Mouse (Mus musculus) heart, embryonic 13.5 days (tissue): ENCODE data around the gene Gpr27. TPM values are rescaled to one million over a fixed set of nuclear protein-coding genes. Genes with fewer than 3 reads are reported as not detected.

ENCODE experiments used
- ATAC-seq: fragments of 200-750 bp; cut with Nextera tagmentation; 2 replicates; pipeline ENCODE4 v1.8.0; 2017; ENCODE audit warnings: moderate TSS enrichment; ENCODE audit not compliant: insufficient number of reproducible peaks, low FRiP score, low TSS enrichment; ENCODE audit errors: extremely low read depth
- H3K27ac ChIP-seq: fragments of 300-500 bp; sonication (generic); replicated peaks from 2 replicates; pipeline ENCODE4 v1.5.1; 2015; ENCODE audit warnings: moderate library complexity, mild to moderate bottlenecking, inconsistent platforms
- H3K27me3 ChIP-seq: fragments of 300-500 bp; sonication (generic); replicated peaks from 2 replicates; pipeline ENCODE4 v1.6.1; 2015; ENCODE audit warnings: mild to moderate bottlenecking, inconsistent platforms
- H3K36me3 ChIP-seq: fragments of 300-500 bp; sonication (generic); 2 replicates; pipeline ENCODE4 v1.6.1; 2015; ENCODE audit warnings: mild to moderate bottlenecking, inconsistent platforms
- H3K4me1 ChIP-seq: fragments of 300-500 bp; sonication (generic); 2 replicates; pipeline ENCODE4 v1.6.1; 2015; ENCODE audit warnings: inconsistent platforms
- H3K4me2 ChIP-seq: fragments of 300-500 bp; sonication (generic); 2 replicates; pipeline ENCODE4 v1.6.1; 2015; ENCODE audit warnings: inconsistent platforms, mild to moderate bottlenecking, moderate library complexity
- H3K4me3 ChIP-seq: fragments of 300-500 bp; sonication (generic); 2 replicates; pipeline ENCODE4 v1.5.1; 2015; ENCODE audit warnings: moderate library complexity, mild to moderate bottlenecking, inconsistent platforms
- H3K9ac ChIP-seq: fragments of 300-500 bp; sonication (generic); 2 replicates; pipeline ENCODE4 v1.6.1; 2015; ENCODE audit warnings: inconsistent platforms, mild to moderate bottlenecking, moderate library complexity
- H3K9me3 ChIP-seq: fragments of 300-500 bp; sonication (generic); 2 replicates; pipeline ENCODE4 v1.6.1; 2016; ENCODE audit warnings: inconsistent platforms
- WGBS: fragments of 180-500 bp; shearing (Covaris S2); methylation state at CpG from one replicate; pipeline ENCODE4 v1.1.7; 2015; ENCODE audit warnings: mixed read lengths; 5-methylcytosine and 5-hydroxymethylcytosine counted together
- polyA plus RNA-seq: library from polyadenylated mRNA; unstranded; fragments of >200 nt; fragmentation: Nextera tagmentation; extraction: Ambion mirVana; gene quantifications from 2 replicates; pipeline ENCODE4 v1.2.1, GENCODE M21; 2015

Gene Gpr27
- polyA plus RNA-seq, 1 experiment from 2014 or later: 0.74 TPM

- Histone ChIP-seq H3K9me3 (no peaks in the 10 kb centered on the region), H3K4me3 (no peak overlapping the region), H3K27me3 (0 out of 2 replicates have a peak, but pooled peaks cover 5% of the 10 kb centered on the region), H3K9ac (no peak overlapping the region), H3K4me2 (no peak overlapping the region), H3K4me1 (no peaks in the 10 kb centered on the region), H3K27ac (no peak overlapping the region), H3K36me3 (no peaks in the 10 kb centered on the region)
- no peak for ATAC-seq
- 79% methylated on average over 11 of the region's 11 CpGs for WGBS
Observed at GRCm38 (mm10) chr6:99678108-99678507, 14.4 kb upstream of the Gpr27 start.

- ATAC-seq: no peak
- no peaks in the 10 kb centered on the region for H3K4me1 ChIP-seq
- H3K4me2 ChIP-seq: no peak overlapping the region
- no peak overlapping the region for H3K27ac ChIP-seq
- H3K9ac ChIP-seq: no peak overlapping the region
- no peaks in the 10 kb centered on the region for H3K36me3 ChIP-seq
- H3K4me3 ChIP-seq: no peak overlapping the region
- 72% methylated on average over 5 of the region's 5 CpGs for WGBS
- H3K9me3 ChIP-seq: peaks cover 9% of the 10 kb centered on the region; the same call in 1 of the 2 replicates
- H3K27me3 ChIP-seq: peaks cover 22% of the 10 kb centered on the region
Observed at GRCm38 (mm10) chr6:99683974-99684373, 8.5 kb upstream of the Gpr27 start.

- 47% methylated on average over 5 of the region's 5 CpGs for WGBS
- H3K4me2 ChIP-seq: no peak overlapping the region
- H3K4me1 ChIP-seq: no peaks in the 10 kb centered on the region
- ATAC-seq: no peak; the same call in 1 of the 2 replicates
- peaks cover 9% of the 10 kb centered on the region; the same call in 1 of the 2 replicates for H3K9me3 ChIP-seq
- no peak overlapping the region for H3K27ac ChIP-seq
- H3K9ac ChIP-seq: no peak overlapping the region
- H3K27me3 ChIP-seq: peaks cover 29% of the 10 kb centered on the region
- no peaks in the 10 kb centered on the region for H3K36me3 ChIP-seq
- no peak overlapping the region for H3K4me3 ChIP-seq
Observed at GRCm38 (mm10) chr6:99684899-99685298, 7.6 kb upstream of the Gpr27 start.

- no peak overlapping the region for H3K4me3 ChIP-seq
- H3K9ac ChIP-seq: no peak overlapping the region
- no peak overlapping the region for H3K4me2 ChIP-seq
- H3K4me1 ChIP-seq: peaks cover 5% of the 10 kb centered on the region
- WGBS: 54% methylated on average over 6 of the region's 6 CpGs
- no peak for ATAC-seq
- H3K27me3 ChIP-seq: peaks cover 65% of the 10 kb centered on the region
- peaks cover 9% of the 10 kb centered on the region; the same call in 1 of the 2 replicates for H3K9me3 ChIP-seq
- H3K27ac ChIP-seq: no peak overlapping the region
- no peaks in the 10 kb centered on the region for H3K36me3 ChIP-seq
Observed at GRCm38 (mm10) chr6:99688513-99688912, 4.0 kb upstream of the Gpr27 start.

GRCm38 (mm10) chr6:99691666-99692205 is 743 bp upstream of the Gpr27 start:
- Histone ChIP-seq H3K9me3 (no peaks in the 10 kb centered on the region), H3K4me3 (peak overlapping the region; percentile 75), H3K9ac (peak overlapping the region; percentile 87), H3K4me2 (peak overlapping the region; percentile 93), H3K27me3 (peaks cover 92% of the 10 kb centered on the region), H3K4me1 (peaks cover 8% of the 10 kb centered on the region), H3K27ac (no peak overlapping the region), H3K36me3 (no peaks in the 10 kb centered on the region)
- WGBS: 6% methylated on average over 25 of the region's 25 CpGs
- ATAC-seq: no peak

GRCm38 (mm10) chr6:99692916-99693841 is 700 bp downstream of the Gpr27 start:
- peaks cover 99% of the 10 kb centered on the region for H3K27me3 ChIP-seq
- peak overlapping the region; percentile 87 for H3K9ac ChIP-seq
- peaks cover 8% of the 10 kb centered on the region for H3K4me1 ChIP-seq
- ATAC-seq: peak; percentile 31; the same call in 1 of the 2 replicates
- 1% methylated on average over 109 of the region's 110 CpGs for WGBS
- H3K4me2 ChIP-seq: peak overlapping the region; percentile 93
- H3K9me3 ChIP-seq: no peaks in the 10 kb centered on the region
- peak overlapping the region; percentile 75 for H3K4me3 ChIP-seq
- no peaks in the 10 kb centered on the region for H3K36me3 ChIP-seq
- no peak overlapping the region for H3K27ac ChIP-seq

- no peak for ATAC-seq
- WGBS: 74% methylated on average over 3 of the region's 3 CpGs
- no peak overlapping the region for H3K4me2 ChIP-seq
- peaks cover 44% of the 10 kb centered on the region for H3K27me3 ChIP-seq
- no peak overlapping the region for H3K9ac ChIP-seq
- H3K4me3 ChIP-seq: no peak overlapping the region
- H3K27ac ChIP-seq: no peak overlapping the region
- H3K36me3 ChIP-seq: no peaks in the 10 kb centered on the region
- no peaks in the 10 kb centered on the region for H3K9me3 ChIP-seq
- H3K4me1 ChIP-seq: no peaks in the 10 kb centered on the region
Observed at GRCm38 (mm10) chr6:99700484-99700883, 8.0 kb downstream of the Gpr27 start.

GRCm38 (mm10) chr6:99711576-99712101 is 19.2 kb downstream of the Gpr27 start:
- H3K4me2 ChIP-seq: no peak overlapping the region
- no peak for ATAC-seq
- peaks cover 70% of the 10 kb centered on the region for H3K27me3 ChIP-seq
- H3K36me3 ChIP-seq: no peaks in the 10 kb centered on the region
- no peaks in the 10 kb centered on the region for H3K9me3 ChIP-seq
- no peak overlapping the region for H3K4me3 ChIP-seq
- no peak overlapping the region for H3K27ac ChIP-seq
- WGBS: 60% methylated on average over 11 of the region's 11 CpGs
- no peaks in the 10 kb centered on the region for H3K4me1 ChIP-seq
- H3K9ac ChIP-seq: no peak overlapping the region

- Histone ChIP-seq H3K4me3 (no peak overlapping the region), H3K4me2 (no peak overlapping the region), H3K27me3 (peaks cover 66% of the 10 kb centered on the region), H3K36me3 (no peaks in the 10 kb centered on the region), H3K9me3 (no peaks in the 10 kb centered on the region), H3K9ac (no peak overlapping the region), H3K4me1 (no peaks in the 10 kb centered on the region), H3K27ac (no peak overlapping the region)
- no peak for ATAC-seq
- 74% methylated on average over 5 of the region's 5 CpGs for WGBS
Observed at GRCm38 (mm10) chr6:99713256-99713655, 20.8 kb downstream of the Gpr27 start.

GRCm38 (mm10) chr6:99715191-99715590 is 22.7 kb downstream of the Gpr27 start:
- H3K27ac ChIP-seq: no peak overlapping the region
- no peaks in the 10 kb centered on the region for H3K9me3 ChIP-seq
- no peak overlapping the region for H3K4me3 ChIP-seq
- WGBS: 43% methylated on average over 6 of the region's 6 CpGs
- H3K4me1 ChIP-seq: no peaks in the 10 kb centered on the region
- peaks cover 58% of the 10 kb centered on the region for H3K27me3 ChIP-seq
- no peak overlapping the region for H3K4me2 ChIP-seq
- ATAC-seq: no peak
- no peaks in the 10 kb centered on the region for H3K36me3 ChIP-seq
- no peak overlapping the region for H3K9ac ChIP-seq

- no peaks in the 10 kb centered on the region for H3K36me3 ChIP-seq
- ATAC-seq: no peak
- WGBS: 56% methylated on average over 5 of the region's 6 CpGs
- H3K9me3 ChIP-seq: no peaks in the 10 kb centered on the region
- no peak overlapping the region for H3K27ac ChIP-seq
- peaks cover 59% of the 10 kb centered on the region for H3K27me3 ChIP-seq
- H3K4me1 ChIP-seq: no peaks in the 10 kb centered on the region
- no peak overlapping the region for H3K9ac ChIP-seq
- no peak overlapping the region for H3K4me3 ChIP-seq
- no peak overlapping the region for H3K4me2 ChIP-seq
Observed at GRCm38 (mm10) chr6:99715913-99716312, 23.4 kb downstream of the Gpr27 start.
